Comparison of ENCODE assay signal across 16 mouse cellular contexts in genomic region chr12:8167743-8168142, GRCm38 (mm10).
"Had no signal": no experiment of that assay in that cellular context is flagged by ENCODE, and none has a peak within 500 bp of the region (broad histone marks: within the 10 kb centered on the region; RNA-seq: fewer than 3 reads in every experiment).

No protein-coding gene starts in this region.

- H3K27me3 ChIP-seq: neural tube, embryonic 13.5 days; neural tube, embryonic 15.5 days; stomach, embryonic 15.5 days had no signal

- DNase-seq: retina, postnatal 1 day; right cerebral cortex, adult 18-20 months; right cerebral cortex, postnatal 14 days; right cerebral cortex, postnatal 25 days; right cerebral cortex, postnatal 4 days; spleen, adult 18-20 months; thymus, adult 18-20 months; thymus, adult 2 months; thymus, postnatal 14 days; thymus, postnatal 25 days; thymus, postnatal 36 days; thymus, postnatal 4 days had no signal

- H3K9ac ChIP-seq: neural tube, embryonic 13.5 days; neural tube, embryonic 15.5 days; stomach, embryonic 15.5 days had no signal

- H3K36me3 ChIP-seq: neural tube, embryonic 13.5 days; neural tube, embryonic 15.5 days; stomach, embryonic 15.5 days had no signal

- H3K4me1 ChIP-seq: neural tube, embryonic 13.5 days; neural tube, embryonic 15.5 days; stomach, embryonic 15.5 days had no signal

- H3K27ac ChIP-seq: neural tube, embryonic 13.5 days; neural tube, embryonic 15.5 days; stomach, embryonic 15.5 days; stomach, postnatal 0 days had no signal

- H3K4me3 ChIP-seq: neural tube, embryonic 13.5 days; neural tube, embryonic 15.5 days; stomach, embryonic 15.5 days had no signal

- H3K9me3 ChIP-seq: neural tube, embryonic 13.5 days; neural tube, embryonic 15.5 days; stomach, embryonic 15.5 days had no signal
